Mouse (Mus musculus) large intestine, adult 2 months (tissue): ENCODE measurements around the gene Olfr199. TPM values are rescaled to one million over a fixed set of nuclear protein-coding genes. Genes with fewer than 3 reads are reported as not detected.
"Not testable (repeated sequence)": the region's sequence is repeated elsewhere in the genome, so short reads cannot be mapped to it uniquely, and the experiment has no call there.

Source experiments
- DNase-seq: peaks from one replicate; pipeline ENCODE4 v3.0.0-alpha.2; 2012; ENCODE audit warnings: low read depth, low spot score
- WGBS: fragments of 180-500 bp; shearing (Covaris S2); methylation state at CpG from one replicate; pipeline ENCODE4 v1.1.7; 2018; 5-methylcytosine and 5-hydroxymethylcytosine counted together
- polyA plus RNA-seq: library from polyadenylated mRNA; depleted of rRNA; stranded (reverse); fragments of >200 nt; gene quantifications from 2 replicates; pipeline ENCODE4 v1.2.3, GENCODE M21; 2012; rRNA removed

The Olfr199 gene
- polyA plus RNA-seq = not detected in 2 replicates

DNA sequence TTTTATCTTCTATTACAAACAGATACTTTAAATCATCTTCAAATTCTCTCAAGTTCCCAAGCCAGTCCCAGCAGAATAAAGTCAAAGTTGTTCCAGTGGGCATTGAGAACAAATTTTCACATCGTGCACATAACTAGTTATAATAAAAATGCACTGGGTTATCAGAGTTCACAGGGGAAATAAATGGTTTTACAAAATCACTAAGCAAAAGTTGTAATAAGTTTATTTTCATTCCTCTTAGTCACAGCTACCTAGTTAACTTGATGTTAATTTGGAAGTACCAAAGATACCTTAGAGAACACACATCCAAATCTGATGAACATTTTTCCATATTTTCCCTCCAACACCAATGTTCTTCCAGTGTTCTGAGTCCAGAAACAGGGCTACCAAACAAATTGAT is at the start of gene Olfr199:
Gene Olfr199, minus strand, starts transcription at position 101 of the 400 bp plus-strand sequence.
- 60% methylated on average over 1 of the region's 1 CpGs for WGBS
- DNase-seq = not testable (repeated sequence)

DNA sequence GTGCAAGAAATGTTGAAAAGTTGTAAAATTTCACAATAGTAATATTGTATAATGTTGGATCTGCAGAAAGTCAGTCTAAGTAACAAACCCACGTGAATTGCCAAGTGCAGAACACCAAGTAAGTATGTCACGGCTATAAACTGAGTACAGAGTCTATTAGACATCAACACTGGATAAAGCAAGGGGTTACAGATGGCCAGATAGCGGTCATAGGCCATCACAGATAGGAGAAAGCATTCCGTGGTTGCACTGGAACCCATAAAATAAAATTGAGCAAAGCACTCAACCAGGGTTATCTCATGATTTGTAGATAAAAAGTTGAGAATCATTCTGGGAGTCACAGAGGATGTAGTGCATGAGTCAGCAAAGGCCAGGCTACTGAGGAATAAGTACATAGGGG is 49.5 kb upstream of the Olfr199 start:
- not testable (repeated sequence) for DNase-seq
- 58% methylated on average over 4 of the region's 4 CpGs for WGBS

DNA sequence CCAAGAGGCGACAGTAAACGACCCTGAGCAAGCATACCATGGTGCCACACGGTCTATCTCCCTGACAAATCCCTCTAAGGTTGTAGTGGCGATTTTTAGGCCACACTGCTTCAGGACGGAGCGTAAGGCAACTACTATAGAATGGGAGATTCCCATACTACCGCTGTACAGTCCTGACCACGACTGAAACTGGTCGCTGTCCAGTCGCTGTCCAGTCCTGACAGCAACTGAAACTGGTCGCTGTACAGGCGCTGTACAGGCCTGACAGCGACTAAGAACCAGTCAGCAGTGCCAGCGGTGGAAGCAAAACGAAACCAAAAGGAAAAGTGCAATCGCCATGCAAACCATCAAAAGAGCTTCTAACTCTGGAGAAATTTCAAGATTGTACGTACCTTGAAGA is 30.1 kb upstream of the Olfr199 start:
- DNase-seq = no peak
- 85% methylated on average over 17 of the region's 17 CpGs for WGBS

DNA sequence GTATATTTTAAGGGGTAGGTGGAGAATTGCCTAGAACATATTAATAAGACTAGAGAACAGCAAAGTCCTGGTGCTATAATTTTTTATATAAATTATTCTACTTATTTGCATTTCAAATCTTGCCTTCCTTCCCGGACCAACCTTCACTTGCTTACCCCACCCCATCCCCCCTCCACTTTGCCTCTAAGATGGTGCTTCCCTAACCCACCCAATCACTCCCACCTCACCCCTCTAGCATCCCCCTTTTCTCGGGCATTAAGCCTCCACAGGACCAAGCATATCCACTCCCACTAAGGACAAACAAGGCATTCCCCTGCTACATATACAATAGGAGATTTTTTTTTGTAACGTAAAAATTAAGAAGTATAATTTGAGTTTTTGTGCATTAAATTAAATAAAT is 1.7 kb downstream of the Olfr199 start:
- WGBS = 70% methylated on average over 3 of the region's 3 CpGs
- DNase-seq = not testable (repeated sequence)

DNA sequence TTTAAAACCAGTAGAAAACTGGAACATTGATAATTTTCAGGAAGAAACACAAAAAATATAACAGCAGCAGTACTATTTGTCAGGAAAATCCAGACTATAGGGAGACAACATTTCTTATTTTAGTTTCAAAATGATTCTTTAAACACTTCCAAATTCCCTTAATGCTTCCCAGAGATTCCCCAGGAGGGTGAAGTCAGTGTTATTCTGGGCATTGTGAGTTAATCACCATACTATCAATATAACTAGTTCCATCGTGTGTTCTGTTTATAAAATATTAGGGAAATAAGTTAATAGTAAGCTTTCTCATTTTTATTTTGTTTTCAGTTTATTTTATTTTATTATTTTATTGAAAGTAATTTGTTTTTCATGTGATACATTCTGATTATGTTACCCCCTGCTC is 16.1 kb downstream of the Olfr199 start, which contains the start of gene Olfr198:
Gene Olfr198, minus strand, starts transcription at position 101 of the 400 bp plus-strand sequence.
- 59% methylated on average over 1 of the region's 1 CpGs for WGBS
- DNase-seq = not testable (repeated sequence)

DNA sequence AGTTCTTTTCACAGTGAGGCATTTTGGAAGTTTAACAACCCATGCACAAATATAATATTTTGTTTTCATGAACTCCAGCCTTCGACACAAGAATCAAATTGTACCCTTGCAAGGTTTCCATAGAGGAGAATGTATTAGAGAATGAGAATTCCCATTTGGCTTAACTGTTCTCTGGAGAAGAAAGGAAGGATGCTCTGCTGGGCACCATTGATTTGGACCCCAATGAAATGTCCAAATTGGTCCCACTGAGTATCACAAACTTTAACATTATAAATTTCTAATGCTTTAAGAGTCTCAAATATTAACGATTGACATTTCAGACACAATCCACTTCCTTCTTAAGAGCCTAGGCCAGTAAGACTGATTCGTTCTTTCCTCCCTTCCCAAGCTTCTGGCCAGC is 49.2 kb downstream of the Olfr199 start, which contains the start of gene Olfr196:
Gene Olfr196, minus strand, starts transcription at position 101 of the 400 bp plus-strand sequence.
- WGBS = 68% methylated on average over 3 of the region's 3 CpGs
- no peak for DNase-seq

Other genes starting within 250 kb of the Olfr199 start
- gene Olfr183, start 224.4 kb downstream of the Olfr199 start, polyA plus RNA-seq = not detected in 2 replicates
- gene Olfr186, start 189.5 kb downstream of the Olfr199 start, polyA plus RNA-seq = not detected in 2 replicates
- gene Olfr187, start 180.0 kb downstream of the Olfr199 start, polyA plus RNA-seq = not detected in 2 replicates
- not detected in 2 replicates for gene Olfr190, start 141.8 kb downstream of the Olfr199 start, polyA plus RNA-seq
- not detected in 2 replicates for gene Olfr191, start 129.9 kb downstream of the Olfr199 start, polyA plus RNA-seq
- gene Olfr193, start 107.9 kb downstream of the Olfr199 start, polyA plus RNA-seq = not detected in 2 replicates
- not detected in 2 replicates for gene Olfr194, start 98.7 kb downstream of the Olfr199 start, polyA plus RNA-seq
- gene Olfr195, start 72.7 kb downstream of the Olfr199 start, polyA plus RNA-seq = not detected in 2 replicates
- gene Olfr196, start 49.3 kb downstream of the Olfr199 start, polyA plus RNA-seq = not detected in 2 replicates
- not detected in 2 replicates for gene Olfr198, start 16.2 kb downstream of the Olfr199 start, polyA plus RNA-seq
- gene Olfr201, start 52.9 kb upstream of the Olfr199 start, polyA plus RNA-seq = not detected in 2 replicates
- gene Olfr202, start 67.0 kb upstream of the Olfr199 start, polyA plus RNA-seq = not detected in 2 replicates
- not detected in 2 replicates for gene Olfr203, start 79.1 kb upstream of the Olfr199 start, polyA plus RNA-seq
- not detected in 2 replicates for gene Olfr204, start 98.5 kb upstream of the Olfr199 start, polyA plus RNA-seq
- gene Olfr205, start 111.4 kb upstream of the Olfr199 start, polyA plus RNA-seq = not detected in 2 replicates
- not detected in 2 replicates for gene Olfr206, start 129.5 kb upstream of the Olfr199 start, polyA plus RNA-seq
- not detected in 2 replicates for gene Olfr209, start 144.2 kb upstream of the Olfr199 start, polyA plus RNA-seq
- gene Gabrr3, start 187.6 kb upstream of the Olfr199 start, polyA plus RNA-seq = not detected in 2 replicates